Mouse (Mus musculus) stomach, postnatal 0 days (tissue): ENCODE results near the gene Nprl2. TPM values are rescaled to one million over a fixed set of nuclear protein-coding genes. Genes with fewer than 3 reads are reported as not detected.
A peak's percentile ranks its signal among the peaks of the same experiment; 100 is the strongest.

Experiments
- ATAC-seq: fragments of 200-750 bp; cut with Nextera tagmentation; 2 replicates; pipeline ENCODE4 v1.8.0; 2017; ENCODE audit not compliant: low FRiP score, low TSS enrichment
- DNase-seq: peaks from one replicate; pipeline ENCODE4 v3.0.0-alpha.2; 2016; ENCODE audit warnings: low spot score
- H3K27ac ChIP-seq: fragments of 300-500 bp; sonication (generic); replicated peaks from 2 replicates; pipeline ENCODE4 v1.5.1; 2014; ENCODE audit warnings: mild to moderate bottlenecking, control low read depth
- H3K27me3 ChIP-seq: fragments of 300-500 bp; sonication (generic); 2 replicates; pipeline ENCODE4 v1.6.1; 2014; ENCODE audit warnings: low read length; ENCODE audit not compliant: control insufficient read depth, insufficient read depth
- H3K36me3 ChIP-seq: fragments of 300-500 bp; sonication (generic); 2 replicates; pipeline ENCODE4 v1.6.1; 2014; ENCODE audit warnings: low read length, mixed read lengths; ENCODE audit not compliant: control insufficient read depth, insufficient read depth
- H3K4me1 ChIP-seq: fragments of 300-500 bp; sonication (generic); replicated peaks from 2 replicates; pipeline ENCODE4 v1.6.1; 2014; ENCODE audit warnings: antibody characterized with exemption; ENCODE audit not compliant: control insufficient read depth, insufficient read depth
- H3K4me2 ChIP-seq: fragments of 300-500 bp; sonication (generic); replicated peaks from 2 replicates; pipeline ENCODE4 v1.6.1; 2014; ENCODE audit warnings: low read depth, mild to moderate bottlenecking, control low read depth, moderate library complexity
- H3K4me3 ChIP-seq: fragments of 300-500 bp; sonication (generic); 2 replicates; pipeline ENCODE4 v1.5.1; 2014; ENCODE audit warnings: low read depth, low read length, control low read depth
- H3K9ac ChIP-seq: fragments of 300-500 bp; sonication (generic); 2 replicates; pipeline ENCODE4 v1.6.1; 2014; ENCODE audit warnings: mild to moderate bottlenecking, low read length, control low read depth, mixed read lengths
- H3K9me3 ChIP-seq: fragments of 300-500 bp; sonication (generic); 2 replicates; pipeline ENCODE4 v1.6.1; 2016; ENCODE audit warnings: low read length; ENCODE audit not compliant: control insufficient read depth
- CTCF ChIP-seq: IDR thresholded peaks from 2 replicates; pipeline ENCODE4 v1.5.1; 2016; ENCODE audit warnings: antibody characterized with exemption, low read depth, mild to moderate bottlenecking, moderate library complexity
- EP300 ChIP-seq: optimal IDR thresholded peaks from 2 replicates; pipeline ENCODE3; 2016; ENCODE audit warnings: antibody characterized with exemption
- WGBS: fragments of 180-500 bp; shearing (Covaris S2); extraction: QIAGEN DNeasy Blood & Tissue Kit; methylation state at CpG from one replicate; pipeline ENCODE4 v1.1.7; 2014; 5-methylcytosine and 5-hydroxymethylcytosine counted together
- polyA plus RNA-seq: library from polyadenylated mRNA; unstranded; fragments of >200 nt; fragmentation: Nextera tagmentation; extraction: Ambion mirVana; gene quantifications from 2 replicates; pipeline ENCODE4 v1.2.1, GENCODE M21; 2015

Nprl2 gene
- polyA plus RNA-seq, 1 experiment from 2014 or later: 24.9 TPM

GRCm38 (mm10) chr9:107526198-107527026 lies 15.6 kb upstream of the Nprl2 start:
- Histone ChIP-seq H3K4me1 (peaks cover 4% of the 10 kb centered on the region; the same call in 1 of the 2 replicates), H3K9me3 (no peaks in the 10 kb centered on the region), H3K27ac (no peak overlapping the region), H3K4me3 (peak overlapping the region; percentile 32), H3K4me2 (peak overlapping the region; percentile 66), H3K9ac (no peak overlapping the region), H3K36me3 (no peaks in the 10 kb centered on the region), H3K27me3 (peaks cover 2% of the 10 kb centered on the region; the same call in 1 of the 2 replicates)
- ATAC-seq (peak; percentile 73), DNase-seq (peak; percentile 92)
- TF ChIP-seq EP300 (no peak), CTCF (peak; percentile 30)
- WGBS: 5% methylated on average over 40 of the region's 44 CpGs

GRCm38 (mm10) chr9:107533791-107534407 lies 8.1 kb upstream of the Nprl2 start, which contains the start of gene Tmem115:
Gene Tmem115 (plus strand): TSS chr9:107533945.
- ATAC-seq: peak; percentile 99

GRCm38 (mm10) chr9:107534408-107535202 lies 7.4 kb upstream of the Nprl2 start:
- under 1% methylated on average over 40 of the region's 40 CpGs for WGBS

More at GRCm38 (mm10) chr9:107533791-107534407, 8.1 kb upstream of the Nprl2 start, which contains the start of gene Tmem115:
- DNase-seq: peak; percentile 94
- Histone ChIP-seq H3K9ac (peak within 1 kb of the TSS; percentile 91), H3K9me3 (no peaks in the 10 kb centered on the region), H3K27me3 (no peaks in the 10 kb centered on the region), H3K4me1 (peaks cover 8% of the 10 kb centered on the region; the same call in 1 of the 2 replicates), H3K36me3 (no peaks in the 10 kb centered on the region; the same call in 1 of the 2 replicates), H3K4me2 (peak within 1 kb of the TSS; percentile 95), H3K4me3 (peak within 1 kb of the TSS; percentile 84), H3K27ac (peak within 1 kb of the TSS; percentile 94)
- TF ChIP-seq CTCF: peak; percentile 41
- TF ChIP-seq EP300: no peak
- under 1% methylated on average over 47 of the region's 48 CpGs for WGBS

GRCm38 (mm10) chr9:107538231-107538630 lies 3.8 kb upstream of the Nprl2 start:
- peaks cover 8% of the 10 kb centered on the region; the same call in 1 of the 2 replicates for H3K4me1 ChIP-seq

More at GRCm38 (mm10) chr9:107534408-107535202, 7.4 kb upstream of the Nprl2 start:
- peak overlapping the region; percentile 84 for H3K4me3 ChIP-seq
- H3K4me2 ChIP-seq: peak overlapping the region; percentile 95
- peak overlapping the region; percentile 91 for H3K9ac ChIP-seq
- peak overlapping the region; percentile 94 for H3K27ac ChIP-seq
- peaks cover 5% of the 10 kb centered on the region; the same call in 1 of the 2 replicates for H3K36me3 ChIP-seq
- TF ChIP-seq EP300 (no peak), CTCF (no peak)
- ATAC-seq (no peak), DNase-seq (peak; percentile 51)
- H3K27me3 ChIP-seq: no peaks in the 10 kb centered on the region
- peaks cover 8% of the 10 kb centered on the region; the same call in 1 of the 2 replicates for H3K4me1 ChIP-seq
- no peaks in the 10 kb centered on the region for H3K9me3 ChIP-seq

GRCm38 (mm10) chr9:107538711-107539110 lies 3.3 kb upstream of the Nprl2 start:
- H3K27ac ChIP-seq: no peak overlapping the region
- WGBS: 91% methylated on average over 3 of the region's 3 CpGs
- TF ChIP-seq EP300 (no peak), CTCF (no peak)
- no peaks in the 10 kb centered on the region for H3K9me3 ChIP-seq
- H3K9ac ChIP-seq: no peak overlapping the region
- no peak for ATAC-seq
- H3K4me3 ChIP-seq: no peak overlapping the region
- H3K27me3 ChIP-seq: no peaks in the 10 kb centered on the region
- no peak for DNase-seq
- no peak overlapping the region for H3K4me2 ChIP-seq
- H3K36me3 ChIP-seq: peaks cover 9% of the 10 kb centered on the region
- peaks cover 8% of the 10 kb centered on the region; the same call in 1 of the 2 replicates for H3K4me1 ChIP-seq

More at GRCm38 (mm10) chr9:107538231-107538630, 3.8 kb upstream of the Nprl2 start:
- no peaks in the 10 kb centered on the region for H3K27me3 ChIP-seq
- H3K9me3 ChIP-seq: no peaks in the 10 kb centered on the region
- TF ChIP-seq EP300 (no peak), CTCF (no peak)
- DNase-seq: no peak
- no peak for ATAC-seq
- H3K9ac ChIP-seq: no peak overlapping the region
- H3K4me2 ChIP-seq: no peak overlapping the region
- 92% methylated on average over 7 of the region's 7 CpGs for WGBS
- no peak overlapping the region for H3K27ac ChIP-seq
- no peak overlapping the region for H3K4me3 ChIP-seq
- peaks cover 9% of the 10 kb centered on the region for H3K36me3 ChIP-seq
